Mouse (Mus musculus) myocyte (in vitro differentiated cells): ENCODE measurements at regions not wholly inside any gene's neighbourhood (a gene's known extent, or its start where the extent isn't known, plus 50 kb on each side); places are given as distances from the start of the nearest gene placed in this dataset.

Experiments
- CEBPB ChIP-seq: IDR thresholded peaks from 2 replicates; pipeline ENCODE4 v1.6.1; 2011; ENCODE audit warnings: mild to moderate bottlenecking, moderate library complexity; ENCODE audit not compliant: poor library complexity, insufficient read depth, severe bottlenecking
- E2F4 ChIP-seq: IDR thresholded peaks from one replicate; pipeline ENCODE4 v1.6.1; 2011; ENCODE audit warnings: mild to moderate bottlenecking, control low read depth, moderate library complexity; ENCODE audit not compliant: insufficient read depth
- MAX ChIP-seq: IDR thresholded peaks from one replicate; pipeline ENCODE4 v1.6.1; 2011; ENCODE audit warnings: low read depth, mild to moderate bottlenecking, control low read depth
- MYOD1 ChIP-seq, 3 experiments: IDR thresholded peaks; one replicate each; pipeline ENCODE4 v1.6.1; 2011; ENCODE audit warnings: control low read depth in 2 of 3, low read depth in 2 of 3, mild to moderate bottlenecking in 2 of 3, moderate library complexity in 1 of 3; ENCODE audit not compliant: insufficient read length in 2 of 3, control insufficient read depth in 1 of 3
- MYOG ChIP-seq, 3 experiments: IDR thresholded peaks; one replicate each; pipeline ENCODE4 v1.6.1; 2011; ENCODE audit warnings: control low read depth in 2 of 3, low read depth in 2 of 3, mild to moderate bottlenecking in 2 of 3; ENCODE audit not compliant: insufficient read length in 2 of 3, control insufficient read depth in 1 of 3, insufficient read depth in 1 of 3
- POLR2A ChIP-seq: IDR thresholded peaks from one replicate; pipeline ENCODE4 v1.6.1; 2011; ENCODE audit warnings: low read depth, mild to moderate bottlenecking, control low read depth, moderate library complexity; ENCODE audit not compliant: insufficient read length
- POLR2AphosphoS2 ChIP-seq: IDR thresholded peaks from one replicate; pipeline ENCODE4 v1.6.1; 2011; ENCODE audit warnings: low read depth, control low read depth; ENCODE audit not compliant: insufficient read length
- REST ChIP-seq: IDR thresholded peaks from one replicate; pipeline ENCODE4 v1.6.1; 2011; ENCODE audit warnings: mild to moderate bottlenecking, control low read depth, moderate library complexity; ENCODE audit not compliant: insufficient read depth, insufficient read length
- SRF ChIP-seq: IDR thresholded peaks from one replicate; pipeline ENCODE4 v1.6.1; 2011; ENCODE audit warnings: low read depth; ENCODE audit not compliant: control insufficient read depth, insufficient read length
- TCF12 ChIP-seq: IDR thresholded peaks from one replicate; pipeline ENCODE4 v1.6.1; 2011; ENCODE audit warnings: mild to moderate bottlenecking, control low read depth; ENCODE audit not compliant: poor library complexity, insufficient read depth, severe bottlenecking
- USF1 ChIP-seq: IDR thresholded peaks from one replicate; pipeline ENCODE4 v1.6.1; 2011; ENCODE audit warnings: low read depth, mild to moderate bottlenecking, control low read depth, moderate library complexity

GRCm38 (mm10) chr9:14028056-14028455, 200.5 kb downstream of the Fam76b start:
- TF ChIP-seq POLR2A: no peak
- no peak for TF ChIP-seq E2F4
- TF ChIP-seq USF1: no peak
- no peak for TF ChIP-seq MAX
- TF ChIP-seq REST: no peak
- TF ChIP-seq MYOG (IDR thresholded peaks at IDR 0.05; ENCODE audit: control insufficient read depth in 1 of 3, insufficient read depth in 1 of 3, insufficient read length in 2 of 3, low read depth in 2 of 3): peak in 1 of 3 experiments; percentile 10
- TF ChIP-seq TCF12: no peak
- TF ChIP-seq CEBPB: no peak
- peak in 1 of 3 experiments; percentile 26 for TF ChIP-seq MYOD1 (IDR thresholded peaks at IDR 0.05; ENCODE audit: control insufficient read depth in 1 of 3, insufficient read length in 2 of 3, low read depth in 2 of 3)
- TF ChIP-seq POLR2AphosphoS2: no peak
- no peak for TF ChIP-seq SRF
